Mouse (Mus musculus) monocyte, adult 2 months (primary cell): ENCODE data around the gene Cdh13.

ENCODE experiments used
- DNase-seq, 2 experiments: peaks; one replicate each; pipeline ENCODE4 v3.0.0; 2022; ENCODE audit warnings: low spot score in 2 of 2, low read depth in 1 of 2

Gene Cdh13

GRCm38 (mm10) chr8:119021478-119021877, 737.9 kb downstream of the Cdh13 start:
- DNase-seq = no peak

- DNase-seq = no peak
These were observed 738.9 kb downstream of the Cdh13 start for GRCm38 (mm10) chr8:119022301-119022870.

- DNase-seq = no peak
These were observed 749.9 kb downstream of the Cdh13 start for GRCm38 (mm10) chr8:119033398-119033797.

- no peak for DNase-seq
These were observed 750.5 kb downstream of the Cdh13 start for GRCm38 (mm10) chr8:119034037-119034436.

GRCm38 (mm10) chr8:119035126-119035525, 751.6 kb downstream of the Cdh13 start:
- no peak for DNase-seq

GRCm38 (mm10) chr8:119037571-119037970, 754.0 kb downstream of the Cdh13 start:
- DNase-seq = no peak

GRCm38 (mm10) chr8:119039358-119039757, 755.8 kb downstream of the Cdh13 start:
- no peak for DNase-seq

GRCm38 (mm10) chr8:119057876-119058275, 774.3 kb downstream of the Cdh13 start:
- DNase-seq = no peak

- DNase-seq = no peak
These were observed 778.1 kb downstream of the Cdh13 start for GRCm38 (mm10) chr8:119061671-119062070.

GRCm38 (mm10) chr8:119064523-119064922, 781.0 kb downstream of the Cdh13 start:
- no peak for DNase-seq

- DNase-seq = no peak
These were observed 788.8 kb downstream of the Cdh13 start for GRCm38 (mm10) chr8:119072291-119072690.

- DNase-seq = no peak
These were observed 801.5 kb downstream of the Cdh13 start for GRCm38 (mm10) chr8:119085022-119085421.

- no peak for DNase-seq
These were observed 814.7 kb downstream of the Cdh13 start for GRCm38 (mm10) chr8:119098261-119098660.

- DNase-seq = no peak
These were observed 819.3 kb downstream of the Cdh13 start for GRCm38 (mm10) chr8:119102871-119103270.

- DNase-seq = no peak
These were observed 826.1 kb downstream of the Cdh13 start for GRCm38 (mm10) chr8:119109655-119110054.

GRCm38 (mm10) chr8:119112861-119113260, 829.3 kb downstream of the Cdh13 start:
- no peak for DNase-seq

- DNase-seq = no peak
These were observed 837.7 kb downstream of the Cdh13 start for GRCm38 (mm10) chr8:119121236-119121635.

GRCm38 (mm10) chr8:119127841-119128240, 844.3 kb downstream of the Cdh13 start:
- DNase-seq = no peak

- DNase-seq = no peak
These were observed 844.7 kb downstream of the Cdh13 start for GRCm38 (mm10) chr8:119128266-119128665.

- no peak for DNase-seq
These were observed 873.0 kb downstream of the Cdh13 start for GRCm38 (mm10) chr8:119156454-119156921.

GRCm38 (mm10) chr8:119158628-119159027, 875.1 kb downstream of the Cdh13 start:
- DNase-seq = no peak

GRCm38 (mm10) chr8:119159794-119160193, 876.3 kb downstream of the Cdh13 start:
- no peak for DNase-seq

GRCm38 (mm10) chr8:119164076-119164475, 880.5 kb downstream of the Cdh13 start:
- no peak for DNase-seq
